ENCODE assay signal across 8 mouse cellular contexts in genomic region chr2:29216286-29217012, GRCm38 (mm10). TPM values are rescaled to one million over a fixed set of nuclear protein-coding genes. Genes with fewer than 3 reads are reported as not detected.
DNase-seq lines count a peak whose midpoint lies in the region; ATAC-seq and TF ChIP-seq lines count a peak whose summit lies in the region.

No protein-coding gene starts in this region.

- H3K4me2 ChIP-seq in intestine, postnatal 0 days (replicated peaks; ENCODE audit: low read depth) = no peak overlapping the region
- no peak overlapping the region for H3K4me2 ChIP-seq in intestine, embryonic 16.5 days (ENCODE audit: low read depth, low read length)

- ATAC-seq in intestine, postnatal 0 days = no peak
- no peak for ATAC-seq in intestine, embryonic 16.5 days

- no peak overlapping the region for H3K9ac ChIP-seq in intestine, postnatal 0 days (ENCODE audit: low read depth, low read length)
- no peak overlapping the region for H3K9ac ChIP-seq in intestine, embryonic 16.5 days (ENCODE audit: low read depth, low read length)

- TF ChIP-seq CTCF in intestine, postnatal 0 days (IDR thresholded peaks at IDR 0.05; ENCODE audit: low read depth) = peak; percentile 63

- H3K4me3 ChIP-seq in intestine, postnatal 0 days (ENCODE audit: low read depth, low read length) = no peak overlapping the region
- no peak overlapping the region for H3K4me3 ChIP-seq in intestine, embryonic 16.5 days (ENCODE audit: low read length)

- no peaks in the 10 kb centered on the region for H3K9me3 ChIP-seq in intestine, postnatal 0 days (ENCODE audit: control insufficient read depth)
- H3K9me3 ChIP-seq in intestine, embryonic 16.5 days (ENCODE audit: control insufficient read depth, low read length) = no peaks in the 10 kb centered on the region

- H3K27me3 ChIP-seq in intestine, postnatal 0 days (replicated peaks; ENCODE audit: control insufficient read depth, insufficient read depth, low read length) = no peaks in the 10 kb centered on the region
- H3K27me3 ChIP-seq in intestine, embryonic 16.5 days (replicated peaks; ENCODE audit: control insufficient read depth, insufficient read depth, low read length) = no peaks in the 10 kb centered on the region
- no peaks in the 10 kb centered on the region for H3K27me3 ChIP-seq in splenic B cell, adult 2 months (ENCODE audit: control insufficient read depth, insufficient read depth, low read length, poor library complexity, severe bottlenecking)

- DNase-seq in 3T3-L1 (ENCODE audit: low read depth, low spot score) (peak; percentile 39), R1 (ENCODE audit: low read depth, low spot score) (peak; percentile 54)
- peak; percentile 67 for DNase-seq in embryo, embryonic 11 days
- peak; percentile 78 for DNase-seq in heart, postnatal 4 days
- peak; percentile 23 for DNase-seq in splenic B cell, adult 2 months (ENCODE audit: low read depth, low spot score)
- DNase-seq in T-cell, adult 2 months (ENCODE audit: low spot score) = no peak

- no peaks in the 10 kb centered on the region for H3K36me3 ChIP-seq in intestine, postnatal 0 days (ENCODE audit: control insufficient read depth, insufficient read depth)
- H3K36me3 ChIP-seq in intestine, embryonic 16.5 days (ENCODE audit: control insufficient read depth, insufficient read depth, low read length) = no peaks in the 10 kb centered on the region
- H3K36me3 ChIP-seq in splenic B cell, adult 2 months (ENCODE audit: control insufficient read depth, insufficient read depth, low read length, poor library complexity, severe bottlenecking) = no peaks in the 10 kb centered on the region

- H3K4me1 ChIP-seq in intestine, postnatal 0 days (replicated peaks; ENCODE audit: control insufficient read depth, insufficient read depth, low read length) = no peaks in the 10 kb centered on the region
- no peaks in the 10 kb centered on the region for H3K4me1 ChIP-seq in intestine, embryonic 16.5 days (ENCODE audit: control insufficient read depth, insufficient read depth, low read length)

- 57% methylated on average over 8 of the region's 8 CpGs for WGBS in intestine, postnatal 0 days
- WGBS in intestine, embryonic 16.5 days = 49% methylated on average over 8 of the region's 8 CpGs

- no peak overlapping the region for H3K27ac ChIP-seq in intestine, postnatal 0 days (ENCODE audit: low read depth, low read length)
- H3K27ac ChIP-seq in intestine, embryonic 16.5 days (ENCODE audit: low read length) = no peak overlapping the region

RNA-seq across cellular contexts. Expression of gene Ntng2, which starts 36.4 kb away (rescaled TPM):
- 0.21 TPM in 1 of 2 replicates, not detected in the other for polyA plus RNA-seq in intestine, postnatal 0 days (2015; fragmentation: Nextera tagmentation; extraction: Ambion mirVana)
- polyA plus RNA-seq in intestine, embryonic 16.5 days (2015; fragmentation: Nextera tagmentation; extraction: Ambion mirVana) = 0.06 TPM in 1 of 2 replicates, not detected in the other
- total RNA-seq in heart, postnatal 4 days (2021) = 1 to 10 TPM; 1.7 to 1.8 TPM
